Mouse (Mus musculus) layer of hippocampus, postnatal 25 days (tissue): ENCODE results near the gene Dusp10. TPM values are rescaled to one million over a fixed set of nuclear protein-coding genes. Genes with fewer than 3 reads are reported as not detected.
A peak's percentile ranks its signal among the peaks of the same experiment; 100 is the strongest.

Experiments
- DNase-seq, 2 experiments: peaks; one replicate each; pipeline ENCODE4 v3.0.0; 2022; ENCODE audit warnings: mixed read lengths in 2 of 2, low spot score in 1 of 2; ENCODE audit errors: extremely low spot score in 1 of 2
- total RNA-seq, 2 experiments: library from RNA; stranded (reverse); gene quantifications; 2 replicates each; pipeline ENCODE4 v1.2.3; 2021

Dusp10 gene
- 1 to 10 TPM; 5.4 to 5.8 TPM for total RNA-seq

GRCm38 (mm10) chr1:184013106-184013505 is at the start of gene Dusp10:
Gene Dusp10, plus strand, starts transcription at chr1:184013302.
- no peak for DNase-seq

GRCm38 (mm10) chr1:183965341-183965740 is 47.8 kb upstream of the Dusp10 start:
- DNase-seq = no peak

- DNase-seq = no peak
These were observed 43.8 kb upstream of the Dusp10 start for GRCm38 (mm10) chr1:183969265-183969664.

DNA sequence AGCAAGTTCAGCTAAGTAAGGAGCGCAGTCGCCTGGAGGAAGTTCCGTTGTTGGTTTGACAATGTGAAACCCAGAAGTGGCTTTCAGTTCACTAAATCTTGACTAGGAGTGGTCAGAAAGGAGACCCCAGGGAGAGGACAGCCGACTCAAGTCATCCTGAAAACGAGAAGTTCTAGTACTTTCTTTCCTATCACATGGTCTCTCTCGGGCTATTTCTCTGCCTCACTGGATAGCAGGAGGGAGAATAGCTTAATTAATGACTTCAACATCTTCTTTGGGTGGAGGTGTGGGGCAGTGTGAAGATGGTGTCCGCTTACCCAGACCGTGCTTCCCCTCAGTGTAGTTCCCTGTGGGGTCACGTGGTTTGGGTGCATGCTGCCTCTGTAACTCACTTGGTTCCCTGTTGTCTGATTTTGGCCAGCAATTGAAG is 33.3 kb upstream of the Dusp10 start:
- no peak for DNase-seq

GRCm38 (mm10) chr1:183982108-183982507 is 31.0 kb upstream of the Dusp10 start:
- DNase-seq = peak; percentile 25 to 50

DNA sequence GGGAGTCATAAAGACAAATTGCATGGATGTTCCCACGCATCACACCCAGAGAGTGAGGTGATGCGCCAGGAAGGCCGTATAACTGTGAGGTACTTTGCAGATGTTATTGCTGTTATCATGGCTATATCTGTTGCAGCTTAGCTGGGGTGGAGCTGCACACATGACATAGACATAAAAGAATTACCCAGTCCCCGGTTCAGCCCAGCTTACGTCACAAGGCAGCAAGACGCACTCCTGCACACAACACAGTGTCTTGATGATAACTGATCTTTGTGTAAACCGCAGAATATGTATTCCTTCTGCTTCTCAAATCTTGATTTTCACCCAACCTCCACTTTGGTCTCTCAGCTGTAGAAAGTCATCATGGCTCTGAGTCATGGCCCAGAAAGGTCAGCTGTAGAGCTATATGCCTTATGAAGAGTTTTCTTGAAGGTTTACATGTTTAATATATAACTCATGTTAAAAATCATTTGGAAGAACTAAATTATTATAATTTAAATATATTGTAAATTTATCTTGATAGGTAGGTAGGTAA is 25.3 kb upstream of the Dusp10 start:
- no peak for DNase-seq

DNA sequence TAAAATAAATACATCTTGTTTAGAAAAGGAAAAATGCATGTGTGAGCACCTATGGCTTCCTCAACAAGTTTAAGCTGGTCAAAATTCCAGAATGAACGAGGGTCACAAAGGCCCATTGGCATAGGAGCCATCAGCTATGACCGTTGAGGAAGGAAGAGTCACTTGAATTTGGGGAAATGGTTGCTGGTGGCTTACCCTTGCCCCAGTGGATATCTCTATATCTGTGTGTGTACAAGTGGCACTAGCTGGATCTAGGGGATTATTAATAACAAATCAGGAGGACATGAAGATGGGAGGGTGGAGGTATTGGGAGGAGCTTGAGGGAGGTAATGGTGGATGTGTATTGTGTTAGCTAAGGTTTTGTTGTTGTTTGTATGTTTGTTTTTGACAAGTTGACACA is 21.2 kb upstream of the Dusp10 start:
- no peak for DNase-seq

DNA sequence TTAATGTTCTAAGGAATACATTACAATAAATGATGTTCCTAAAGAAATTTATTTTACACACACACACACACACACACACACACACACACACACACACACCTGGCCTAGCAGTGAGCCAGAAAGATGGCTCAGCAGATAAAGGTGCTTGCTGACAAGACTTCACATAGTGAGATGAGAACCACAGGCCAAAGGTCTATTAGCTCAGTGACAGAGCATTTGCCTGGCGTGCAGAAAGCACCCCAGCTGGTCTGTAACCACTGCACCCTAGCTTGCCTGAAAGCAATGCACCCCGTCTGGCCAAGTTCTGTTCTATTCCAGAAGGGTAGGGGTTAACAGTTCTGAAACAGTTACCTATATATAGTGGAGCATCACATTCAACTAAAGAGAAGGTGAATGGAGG is 15.9 kb upstream of the Dusp10 start:
- DNase-seq = no peak

- DNase-seq = no peak
These were observed 10.6 kb upstream of the Dusp10 start for GRCm38 (mm10) chr1:184002470-184002869.

- no peak for DNase-seq
These were observed 8.8 kb upstream of the Dusp10 start for GRCm38 (mm10) chr1:184004311-184004710.

DNA sequence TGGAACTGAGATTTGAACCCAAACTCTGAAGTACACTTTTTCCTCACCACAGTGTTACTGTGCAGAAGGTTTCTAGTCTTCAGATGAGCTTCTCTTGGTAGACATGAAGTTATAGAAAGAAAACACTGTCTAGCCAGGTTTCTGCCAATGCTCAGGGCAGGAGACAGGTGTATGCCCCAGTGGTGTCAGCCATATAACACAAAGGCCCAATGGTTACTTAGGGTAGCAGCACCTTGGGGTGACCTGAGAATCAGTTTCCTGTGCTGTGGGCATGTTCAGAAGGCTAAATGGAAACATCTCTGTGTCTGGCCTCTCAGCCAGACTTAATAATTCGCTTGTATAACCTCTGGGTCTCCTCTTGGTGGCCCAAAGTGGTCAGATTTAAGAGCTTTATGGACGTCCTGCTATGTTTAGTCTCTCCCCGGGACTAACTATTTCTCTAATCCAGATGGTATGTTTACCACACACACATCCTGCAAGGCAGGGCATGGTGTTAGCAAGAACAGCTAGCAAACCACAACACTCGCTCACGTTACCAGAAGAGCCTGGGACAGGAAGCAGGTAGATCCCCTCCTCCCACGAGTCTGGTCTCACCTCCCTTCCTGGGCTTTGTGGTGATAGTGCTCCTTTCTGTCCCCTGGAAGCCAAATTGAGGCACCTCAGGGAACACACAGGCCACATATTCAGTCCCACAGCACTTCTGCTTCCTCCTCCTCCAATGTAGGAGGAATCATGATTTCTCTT is 7.6 kb upstream of the Dusp10 start:
- DNase-seq = no peak

- DNase-seq = no peak
These were observed 7.0 kb upstream of the Dusp10 start for GRCm38 (mm10) chr1:184006086-184006485.

- DNase-seq = no peak
These were observed 1.8 kb upstream of the Dusp10 start for GRCm38 (mm10) chr1:184011311-184011710.

GRCm38 (mm10) chr1:184014091-184014490 is 989 bp downstream of the Dusp10 start:
- no peak for DNase-seq

DNA sequence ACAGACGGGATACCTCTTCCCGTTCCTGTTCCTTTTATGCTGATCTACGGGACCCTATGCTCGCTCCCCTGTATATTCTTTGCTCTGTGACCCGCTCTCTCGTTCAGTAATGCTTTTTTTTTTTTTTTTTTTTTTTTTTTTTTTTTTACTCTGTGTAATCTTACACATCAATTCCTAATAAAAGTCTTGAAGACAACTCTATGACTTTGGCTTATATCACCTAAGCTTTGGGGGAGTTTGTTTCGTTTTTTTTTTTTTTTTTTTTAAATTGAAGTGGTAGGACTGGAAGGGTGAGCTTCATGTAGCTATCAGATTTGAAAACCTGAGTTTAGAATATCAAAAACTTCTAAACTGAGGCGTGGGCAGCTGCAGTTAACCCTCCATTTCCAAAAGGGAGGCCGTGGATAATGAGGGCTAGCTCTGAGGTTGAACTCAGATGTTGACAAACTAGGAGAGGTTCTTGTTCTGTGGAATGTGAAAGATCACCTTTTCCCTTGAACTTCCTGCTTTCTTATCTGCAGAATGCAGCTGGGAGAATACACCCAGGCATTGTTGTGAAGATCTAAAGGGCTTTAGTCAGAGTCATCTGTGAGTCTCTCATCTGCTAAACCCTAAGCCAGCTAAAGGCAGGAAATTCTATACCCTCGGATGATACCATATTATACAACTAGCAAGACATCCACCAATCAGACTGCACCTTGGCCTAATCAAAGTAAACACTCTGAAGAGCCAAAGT is 3.1 kb downstream of the Dusp10 start:
- DNase-seq = no peak

GRCm38 (mm10) chr1:184017606-184018005 is 4.5 kb downstream of the Dusp10 start:
- no peak for DNase-seq

DNA sequence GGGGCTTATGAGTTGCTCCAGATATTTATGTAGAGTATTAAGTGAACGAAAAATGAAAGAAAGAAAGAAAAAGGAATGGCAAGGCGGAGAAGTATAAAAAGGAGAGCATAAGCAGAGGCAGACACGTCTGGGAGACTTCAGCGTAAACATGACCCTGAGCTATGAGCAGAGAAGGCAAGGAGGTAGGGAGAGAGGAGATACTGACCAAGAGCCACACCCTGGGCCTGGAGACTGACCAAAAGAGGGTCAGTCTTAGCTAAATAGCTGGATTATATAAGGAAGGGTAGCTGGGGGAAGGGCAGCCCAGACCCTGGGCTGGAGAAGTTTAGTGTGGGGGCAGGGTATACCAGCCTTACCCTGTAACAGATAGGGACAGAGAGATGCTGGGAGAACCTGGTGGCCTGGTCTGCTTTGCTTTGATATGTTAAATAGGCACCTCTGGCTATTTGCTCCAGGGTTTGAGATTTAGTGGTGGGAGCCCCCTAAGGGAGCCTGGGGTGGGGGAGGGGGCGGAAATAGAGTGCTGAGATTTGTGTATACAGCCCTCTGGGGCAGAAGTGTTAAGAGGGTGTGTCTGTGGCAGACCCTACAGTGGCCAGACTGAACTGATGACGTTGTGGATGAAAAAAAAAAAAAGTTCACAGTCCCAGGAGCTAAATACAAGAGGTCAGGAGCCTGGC is 6.1 kb downstream of the Dusp10 start:
- no peak for DNase-seq

DNA sequence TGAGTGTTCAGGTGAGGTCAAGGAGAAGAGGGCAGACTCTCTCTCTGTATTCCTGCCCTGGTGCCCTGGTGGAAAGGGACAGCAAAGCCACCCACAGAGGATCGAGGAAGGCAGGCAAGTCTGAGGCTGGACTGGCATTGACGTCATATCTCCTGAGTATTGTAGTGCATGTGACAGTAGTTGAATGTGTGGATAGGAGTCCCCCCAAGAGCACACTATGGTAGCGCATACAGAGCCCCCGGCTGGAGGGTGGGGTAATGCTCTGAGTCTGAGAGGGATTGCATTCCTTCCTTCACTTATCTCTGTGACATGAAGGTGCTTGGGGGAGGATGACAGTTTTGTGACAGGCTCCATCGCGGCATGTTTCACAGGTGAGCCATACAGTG is 6.6 kb downstream of the Dusp10 start:
- DNase-seq = no peak

DNA sequence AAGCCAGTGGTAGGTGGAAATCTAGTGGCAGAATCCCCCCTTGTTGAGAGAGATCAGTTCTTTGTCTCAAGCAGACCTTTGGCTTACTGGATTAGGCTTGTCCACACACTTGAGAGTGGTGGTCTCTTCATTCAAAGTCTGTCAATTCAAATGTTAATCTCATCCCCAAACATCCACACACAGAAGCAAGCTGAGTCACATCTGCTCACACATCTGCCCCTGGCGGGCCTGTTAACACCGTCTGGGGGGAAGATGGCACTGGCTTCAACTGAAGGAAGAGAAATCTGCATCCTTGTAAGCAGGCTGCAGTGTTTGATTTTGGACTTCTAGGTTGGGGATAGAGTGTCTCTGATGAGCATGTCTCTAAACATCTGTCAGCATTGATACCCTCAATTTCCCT is 10.9 kb downstream of the Dusp10 start:
- DNase-seq = no peak

DNA sequence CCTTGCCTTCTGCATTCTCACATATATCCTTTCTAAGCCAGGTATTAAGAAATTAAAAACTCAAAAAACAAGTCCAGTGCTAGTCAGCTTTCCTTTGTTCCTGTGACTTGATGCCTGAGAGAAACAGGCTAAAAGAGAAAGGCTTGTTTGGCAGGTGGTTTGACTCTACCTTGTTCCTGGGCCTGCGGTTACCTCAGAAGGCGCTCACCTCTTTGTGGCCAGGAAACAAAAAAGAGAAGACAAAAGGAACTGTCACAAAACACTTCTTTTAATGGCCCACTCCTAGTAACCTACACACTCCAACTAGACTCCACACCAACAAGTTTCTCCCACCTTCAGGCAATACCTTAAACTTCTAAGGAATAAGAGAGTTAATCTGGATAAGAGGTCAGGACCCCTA is 11.5 kb downstream of the Dusp10 start:
- no peak for DNase-seq

DNA sequence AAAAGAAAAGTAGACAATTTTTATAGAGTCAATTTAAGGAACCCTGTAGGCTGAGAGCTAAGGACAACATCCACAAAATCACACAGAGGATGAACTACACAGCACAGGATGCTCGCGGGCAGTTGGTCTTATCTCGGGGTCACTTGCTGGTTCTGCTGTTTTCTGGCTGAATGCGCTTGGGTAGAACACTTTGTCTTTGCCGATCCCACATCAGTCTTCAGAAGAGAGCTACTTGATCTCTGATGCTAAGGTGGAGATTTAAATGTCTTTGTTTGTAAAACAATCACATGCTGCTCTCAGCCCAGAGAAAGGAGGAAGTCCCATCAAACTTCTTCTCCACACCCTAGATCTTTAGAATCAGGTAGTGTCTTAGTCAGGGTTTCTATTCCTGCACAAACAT is 12.0 kb downstream of the Dusp10 start:
- no peak for DNase-seq
